Mouse (Mus musculus) lung, postnatal 0 days (tissue): Measurements from ENCODE around the gene Rhbdd2.

Experiments used
- CTCF ChIP-seq: IDR thresholded peaks from 2 replicates; pipeline ENCODE4 v1.5.1; 2016; ENCODE audit warnings: antibody characterized with exemption, mild to moderate bottlenecking
- EP300 ChIP-seq: IDR thresholded peaks from 2 replicates; pipeline ENCODE4 v1.6.1; 2016; ENCODE audit warnings: antibody characterized with exemption, mild to moderate bottlenecking, control low read depth

GRCm38 (mm10) chr5:135651536-135651935 lies 19.1 kb downstream of the Rhbdd2 start:
- 0 out of 2 replicates have a peak, but pooled peaks have one; percentile 8 for TF ChIP-seq EP300
- no peak for TF ChIP-seq CTCF
